Mouse (Mus musculus) forebrain, embryonic 15.5 days (tissue): Measurements from ENCODE around the gene H2afv. TPM values are rescaled to one million over a fixed set of nuclear protein-coding genes. Genes with fewer than 3 reads are reported as not detected.
"Not testable (repeated sequence)": the region's sequence is repeated elsewhere in the genome, so short reads cannot be mapped to it uniquely, and the experiment has no call there.

Experiments used
- ATAC-seq: fragments of 200-750 bp; cut with Nextera tagmentation; replicated peaks from 2 replicates; pipeline ENCODE4 v1.8.0; 2017; ENCODE audit warnings: mild to moderate bottlenecking, moderate TSS enrichment, moderate library complexity
- H3K27ac ChIP-seq: fragments of 300-500 bp; sonication (generic); replicated peaks from 2 replicates; pipeline ENCODE4 v1.5.1; 2015; ENCODE audit warnings: mild to moderate bottlenecking, inconsistent platforms
- H3K27me3 ChIP-seq: fragments of 300-500 bp; sonication (generic); 2 replicates; pipeline ENCODE4 v1.6.1; 2015; ENCODE audit warnings: inconsistent platforms
- H3K36me3 ChIP-seq: fragments of 300-500 bp; sonication (generic); 2 replicates; pipeline ENCODE4 v1.6.1; 2015; ENCODE audit warnings: mild to moderate bottlenecking, inconsistent platforms
- H3K4me1 ChIP-seq: fragments of 300-500 bp; sonication (generic); 2 replicates; pipeline ENCODE4 v1.6.1; 2015; ENCODE audit warnings: inconsistent platforms
- H3K4me2 ChIP-seq: fragments of 300-500 bp; sonication (generic); replicated peaks from 2 replicates; pipeline ENCODE4 v1.6.1; 2015; ENCODE audit warnings: mild to moderate bottlenecking, inconsistent platforms
- H3K4me3 ChIP-seq: fragments of 300-500 bp; sonication (generic); 2 replicates; pipeline ENCODE4 v1.5.1; 2015; ENCODE audit warnings: mild to moderate bottlenecking, inconsistent platforms
- H3K9ac ChIP-seq: fragments of 300-500 bp; sonication (generic); replicated peaks from 2 replicates; pipeline ENCODE4 v1.6.1; 2015; ENCODE audit warnings: mild to moderate bottlenecking, inconsistent platforms
- H3K9me3 ChIP-seq: fragments of 300-500 bp; sonication (generic); 2 replicates; pipeline ENCODE4 v1.6.1; 2016; ENCODE audit warnings: inconsistent platforms
- WGBS: fragments of 180-500 bp; shearing (Covaris S2); methylation state at CpG from one replicate; pipeline ENCODE4 v1.1.7; 2015; ENCODE audit warnings: mixed read lengths; 5-methylcytosine and 5-hydroxymethylcytosine counted together
- polyA plus RNA-seq: library from polyadenylated mRNA; unstranded; fragments of >200 nt; fragmentation: Nextera tagmentation; extraction: Ambion mirVana; gene quantifications from 2 replicates; pipeline ENCODE4 v1.2.1, GENCODE M21; 2015

Gene H2afv
- polyA plus RNA-seq, 1 experiment from 2014 or later = 576 TPM

GRCm38 (mm10) chr11:6420283-6420703 is 23.9 kb downstream of the H2afv start:
- no peaks in the 10 kb centered on the region for H3K27me3 ChIP-seq
- H3K4me1 ChIP-seq = peaks cover 22% of the 10 kb centered on the region
- H3K9ac ChIP-seq = no peak overlapping the region
- 33% methylated on average over 1 of the region's 1 CpGs for WGBS
- no peak overlapping the region for H3K27ac ChIP-seq
- no peak overlapping the region for H3K4me2 ChIP-seq
- H3K9me3 ChIP-seq = no peaks in the 10 kb centered on the region
- peaks cover 44% of the 10 kb centered on the region for H3K36me3 ChIP-seq
- no peak overlapping the region for H3K4me3 ChIP-seq
- no peak for ATAC-seq

GRCm38 (mm10) chr11:6419156-6419555 is 25.1 kb downstream of the H2afv start:
- H3K27me3 ChIP-seq, H3K4me2 ChIP-seq, H3K27ac ChIP-seq, H3K9me3 ChIP-seq, ATAC-seq, H3K4me3 ChIP-seq, H3K9ac ChIP-seq: not testable (repeated sequence)
- 42% methylated on average over 4 of the region's 4 CpGs for WGBS
- peaks cover 29% of the 10 kb centered on the region for H3K4me1 ChIP-seq
- peaks cover 37% of the 10 kb centered on the region for H3K36me3 ChIP-seq

- Histone ChIP-seq H3K4me3 (no peak overlapping the region), H3K27me3 (no peaks in the 10 kb centered on the region), H3K4me1 (peaks cover 29% of the 10 kb centered on the region), H3K9ac (no peak overlapping the region), H3K9me3 (no peaks in the 10 kb centered on the region), H3K27ac (no peak overlapping the region), H3K36me3 (peaks cover 37% of the 10 kb centered on the region), H3K4me2 (0 out of 2 replicates have a peak overlapping the region, but pooled peaks have one; percentile 1)
- ATAC-seq = no peak
- WGBS = 85% methylated on average over 5 of the region's 5 CpGs
These were observed 25.5 kb downstream of the H2afv start for GRCm38 (mm10) chr11:6418751-6419150.

- H3K4me2 ChIP-seq = peak overlapping the region; percentile 66
- no peaks in the 10 kb centered on the region for H3K9me3 ChIP-seq
- peaks cover 34% of the 10 kb centered on the region for H3K36me3 ChIP-seq
- no peak for ATAC-seq
- peak overlapping the region; percentile 87 for H3K9ac ChIP-seq
- H3K4me3 ChIP-seq = peak overlapping the region; percentile 79
- no peaks in the 10 kb centered on the region for H3K27me3 ChIP-seq
- H3K4me1 ChIP-seq = peaks cover 29% of the 10 kb centered on the region
- no peak overlapping the region for H3K27ac ChIP-seq
These were observed 26.8 kb downstream of the H2afv start for GRCm38 (mm10) chr11:6417490-6417889.

GRCm38 (mm10) chr11:6417069-6417468 is 27.2 kb downstream of the H2afv start:
- peaks cover 34% of the 10 kb centered on the region for H3K36me3 ChIP-seq
- H3K9me3 ChIP-seq = no peaks in the 10 kb centered on the region
- peak overlapping the region; percentile 79 for H3K4me3 ChIP-seq
- ATAC-seq = no peak
- peaks cover 29% of the 10 kb centered on the region for H3K4me1 ChIP-seq
- peak overlapping the region; percentile 87 for H3K9ac ChIP-seq
- H3K27me3 ChIP-seq = no peaks in the 10 kb centered on the region
- 41% methylated on average over 2 of the region's 2 CpGs for WGBS
- peak overlapping the region; percentile 66 for H3K4me2 ChIP-seq
- H3K27ac ChIP-seq = peak overlapping the region; percentile 96; the same call in 1 of the 2 replicates

GRCm38 (mm10) chr11:6416405-6417034 is 27.7 kb downstream of the H2afv start:
- peak; percentile 62 for ATAC-seq
- Histone ChIP-seq H3K4me3 (peak overlapping the region; percentile 79), H3K36me3 (peaks cover 30% of the 10 kb centered on the region), H3K27ac (peak overlapping the region; percentile 96), H3K4me1 (peaks cover 29% of the 10 kb centered on the region), H3K9ac (peak overlapping the region; percentile 87), H3K9me3 (no peaks in the 10 kb centered on the region), H3K4me2 (peak overlapping the region; percentile 66), H3K27me3 (no peaks in the 10 kb centered on the region)
- WGBS = under 1% methylated on average over 30 of the region's 30 CpGs

- Histone ChIP-seq H3K36me3 (peaks cover 28% of the 10 kb centered on the region), H3K4me1 (peaks cover 29% of the 10 kb centered on the region), H3K27me3 (no peaks in the 10 kb centered on the region), H3K9me3 (no peaks in the 10 kb centered on the region), H3K9ac (peak overlapping the region; percentile 87), H3K4me2 (peak overlapping the region; percentile 66), H3K4me3 (peak overlapping the region; percentile 79), H3K27ac (peak overlapping the region; percentile 96)
- under 1% methylated on average over 100 of the region's 102 CpGs for WGBS
- ATAC-seq = peak; percentile 94
These were observed 28.5 kb downstream of the H2afv start for GRCm38 (mm10) chr11:6415551-6416404.

GRCm38 (mm10) chr11:6414751-6415550 is 29.3 kb downstream of the H2afv start, which contains the start of gene Ppia:
Gene Ppia, plus strand, starts transcription at chr11:6415443.
- Histone ChIP-seq H3K9me3 (no peaks in the 10 kb centered on the region), H3K27ac (peak within 1 kb of the TSS; percentile 96), H3K36me3 (peaks cover 19% of the 10 kb centered on the region), H3K9ac (peak within 1 kb of the TSS; percentile 87), H3K4me2 (peak within 1 kb of the TSS; percentile 66), H3K4me1 (peaks cover 29% of the 10 kb centered on the region), H3K27me3 (no peaks in the 10 kb centered on the region), H3K4me3 (peak within 1 kb of the TSS; percentile 79)
- no peak for ATAC-seq
- WGBS = 13% methylated on average over 21 of the region's 21 CpGs

- Histone ChIP-seq H3K4me2 (no peak overlapping the region), H3K9ac (no peak overlapping the region), H3K4me1 (peaks cover 22% of the 10 kb centered on the region), H3K27ac (no peak overlapping the region), H3K27me3 (no peaks in the 10 kb centered on the region), H3K36me3 (peaks cover 6% of the 10 kb centered on the region), H3K4me3 (no peak overlapping the region), H3K9me3 (no peaks in the 10 kb centered on the region)
- WGBS = 98% methylated on average over 12 of the region's 12 CpGs
- no peak for ATAC-seq
These were observed 31.0 kb downstream of the H2afv start for GRCm38 (mm10) chr11:6413264-6413663.

- Histone ChIP-seq H3K4me3 (no peak overlapping the region), H3K9ac (no peak overlapping the region), H3K4me1 (peaks cover 7% of the 10 kb centered on the region), H3K36me3 (peaks cover 2% of the 10 kb centered on the region; the same call in 1 of the 2 replicates), H3K27me3 (no peaks in the 10 kb centered on the region), H3K9me3 (no peaks in the 10 kb centered on the region), H3K4me2 (no peak overlapping the region), H3K27ac (no peak overlapping the region)
- WGBS = 7% methylated on average over 5 of the region's 5 CpGs
- no peak for ATAC-seq
These were observed 32.6 kb downstream of the H2afv start for GRCm38 (mm10) chr11:6411684-6412083.

GRCm38 (mm10) chr11:6410755-6411154 is 33.5 kb downstream of the H2afv start:
- not testable (repeated sequence) for H3K4me3 ChIP-seq, H3K9me3 ChIP-seq, H3K4me2 ChIP-seq, H3K9ac ChIP-seq, ATAC-seq, H3K36me3 ChIP-seq, H3K27me3 ChIP-seq, H3K27ac ChIP-seq
- peaks cover 11% of the 10 kb centered on the region for H3K4me1 ChIP-seq
- 83% methylated on average over 5 of the region's 5 CpGs for WGBS
